Mouse (Mus musculus): ENCODE data around the gene Fam167b.

- TF ChIP-seq POLR2A (IDR thresholded peaks at IDR 0.05; ENCODE audit: borderline replicate concordance, insufficient read depth, low read length) (no peak), CTCF (IDR thresholded peaks at IDR 0.05; ENCODE audit: borderline replicate concordance, insufficient read depth, low read depth, low read length) (no peak)
These were observed 10.0 kb downstream of the Fam167b start for GRCm38 (mm10) chr4:129568366-129568765.

Data from cerebellum, adult 2 months (tissue).